Mouse (Mus musculus) ES-Bruce4 (cell line): ENCODE data around the gene Taok1.

Experiments used
- CTCF ChIP-seq: IDR thresholded peaks from one replicate; pipeline ENCODE4 v1.8.1; 2011; ENCODE audit warnings: low read depth, low read length
- POLR2A ChIP-seq: IDR thresholded peaks from one replicate; pipeline ENCODE4 v1.8.1; 2011; ENCODE audit warnings: low read length; ENCODE audit not compliant: insufficient read depth

DNA sequence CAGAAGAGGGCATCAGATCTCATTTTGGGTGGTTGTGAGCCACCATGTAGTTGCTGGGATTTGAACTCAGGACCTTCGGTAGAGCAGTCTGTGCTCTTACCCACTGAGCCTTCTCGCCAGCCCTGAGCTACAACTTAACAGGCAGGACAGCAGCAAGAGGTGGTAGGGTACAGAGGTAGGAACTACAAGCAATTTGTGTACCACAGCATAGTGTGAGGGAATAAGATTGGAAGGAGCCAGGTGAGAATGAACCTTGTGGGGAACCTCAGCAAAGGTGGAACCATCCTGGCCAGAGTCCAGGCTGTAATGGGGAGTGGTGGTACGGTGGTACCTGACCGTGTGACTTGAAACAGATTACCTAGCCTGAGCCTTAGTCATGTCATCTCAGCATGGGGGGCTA lies 105.6 kb downstream of the Taok1 start:
- no peak for TF ChIP-seq POLR2A
- TF ChIP-seq CTCF: no peak
